Mouse (Mus musculus) heart, adult 2 months (tissue): ENCODE results near the gene Jazf1.

Experiments used
- CTCF ChIP-seq: fragments of 200-600 bp; IDR thresholded peaks from 2 replicates; pipeline ENCODE4 v1.8.1; 2022; ENCODE audit warnings: antibody characterized with exemption, mild to moderate bottlenecking, moderate library complexity
- POLR2A ChIP-seq: fragments of 200-500 bp; IDR thresholded peaks from 2 replicates; pipeline ENCODE4 v1.6.1; 2011; ENCODE audit warnings: mild to moderate bottlenecking, low read depth, low read length, control low read depth; ENCODE audit not compliant: insufficient read depth

DNA sequence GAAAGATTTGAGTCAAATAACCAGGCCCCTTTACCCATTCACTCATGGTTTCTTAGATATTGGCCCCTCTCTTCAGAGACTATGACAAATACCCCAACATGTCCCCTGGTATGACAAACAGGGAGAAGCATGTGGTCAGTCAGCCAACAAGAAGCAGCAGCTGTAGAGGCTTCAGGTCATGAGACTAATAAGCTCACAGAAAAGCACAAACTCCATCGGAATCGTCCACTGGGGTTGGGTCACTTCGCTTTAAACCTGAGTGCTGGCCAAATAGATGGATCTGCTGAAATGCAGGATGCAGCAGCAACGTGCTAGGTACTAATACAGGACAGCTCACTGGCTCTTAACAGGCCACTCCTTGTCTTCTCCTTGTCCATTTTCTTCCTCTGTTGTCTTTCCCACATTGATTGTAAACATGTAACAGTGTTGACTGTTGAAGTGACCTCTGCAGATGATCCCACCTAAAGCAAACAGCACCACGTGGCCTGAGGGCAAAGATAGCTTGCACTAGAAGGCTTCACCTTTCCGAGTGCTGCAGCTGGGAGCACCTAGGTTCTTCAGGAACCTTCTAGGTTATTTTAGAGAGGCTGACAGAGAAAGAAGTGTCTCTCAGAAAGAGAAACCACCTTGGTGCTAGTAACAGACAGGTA, 33.9 kb downstream of the Jazf1 start:
- TF ChIP-seq CTCF: no peak
- no peak for TF ChIP-seq POLR2A
